Mouse (Mus musculus) forebrain, embryonic 10.5 days (tissue): ENCODE measurements at regions not wholly inside any gene's neighbourhood (a gene's known extent, or its start where the extent isn't known, plus 50 kb on each side); places are given as distances from the start of the nearest gene placed in this dataset.
"Not testable (repeated sequence)": the region's sequence is repeated elsewhere in the genome, so short reads cannot be mapped to it uniquely, and the experiment has no call there.

Source experiments
- DNase-seq: peaks from one replicate; pipeline ENCODE4 v3.0.0-alpha.2; 2017; ENCODE audit warnings: low spot score; ENCODE audit errors: extremely low spot score
- H3K27ac ChIP-seq: fragments of 300-500 bp; sonication (generic); 2 replicates; pipeline ENCODE4 v1.5.1; 2016; ENCODE audit warnings: mild to moderate bottlenecking
- H3K27me3 ChIP-seq: fragments of 300-500 bp; sonication (generic); 2 replicates; pipeline ENCODE4 v1.6.1; 2016; ENCODE audit warnings: mild to moderate bottlenecking; ENCODE audit not compliant: poor library complexity, severe bottlenecking
- H3K36me3 ChIP-seq: fragments of 300-500 bp; sonication (generic); replicated peaks from 2 replicates; pipeline ENCODE4 v1.6.1; 2016; ENCODE audit warnings: mild to moderate bottlenecking, moderate library complexity
- H3K4me1 ChIP-seq: fragments of 300-500 bp; sonication (generic); 2 replicates; pipeline ENCODE4 v1.6.1; 2016
- H3K4me3 ChIP-seq: fragments of 300-500 bp; sonication (generic); 2 replicates; pipeline ENCODE4 v1.5.1; 2016; ENCODE audit warnings: mild to moderate bottlenecking, moderate library complexity
- H3K9me3 ChIP-seq: fragments of 300-500 bp; sonication (generic); 2 replicates; pipeline ENCODE4 v1.6.1; 2016; ENCODE audit warnings: mild to moderate bottlenecking, moderate library complexity
- WGBS: fragments of 180-500 bp; shearing (Covaris S2); methylation state at CpG from one replicate; pipeline ENCODE4 v1.1.7; 2016; 5-methylcytosine and 5-hydroxymethylcytosine counted together

- H3K9me3 ChIP-seq: no peaks in the 10 kb centered on the region
- no peaks in the 10 kb centered on the region for H3K4me1 ChIP-seq
- H3K36me3 ChIP-seq: no peaks in the 10 kb centered on the region
- no peak for DNase-seq
- H3K27me3 ChIP-seq: no peaks in the 10 kb centered on the region
- WGBS: 91% methylated on average over 8 of the region's 8 CpGs
- no peak overlapping the region for H3K4me3 ChIP-seq
- H3K27ac ChIP-seq: no peak overlapping the region
Observed at GRCm38 (mm10) chr17:52351293-52351692, 251.2 kb upstream of the Kcnh8 start.

- H3K4me1 ChIP-seq: no peaks in the 10 kb centered on the region
- no peaks in the 10 kb centered on the region for H3K9me3 ChIP-seq
- H3K4me3 ChIP-seq: no peak overlapping the region
- H3K27ac ChIP-seq: no peak overlapping the region
- no peaks in the 10 kb centered on the region for H3K36me3 ChIP-seq
- DNase-seq: no peak
- H3K27me3 ChIP-seq: no peaks in the 10 kb centered on the region
Observed at GRCm38 (mm10) chr17:52350696-52351095, 251.8 kb upstream of the Kcnh8 start.

- Histone ChIP-seq H3K27ac (no peak overlapping the region), H3K4me3 (no peak overlapping the region), H3K36me3 (no peaks in the 10 kb centered on the region), H3K9me3 (no peaks in the 10 kb centered on the region), H3K4me1 (no peaks in the 10 kb centered on the region), H3K27me3 (no peaks in the 10 kb centered on the region)
- no peak for DNase-seq
- WGBS: 76% methylated on average over 5 of the region's 5 CpGs
Observed at GRCm38 (mm10) chr17:52349872-52350271, 252.6 kb upstream of the Kcnh8 start.

GRCm38 (mm10) chr17:52348481-52349083 lies 253.9 kb upstream of the Kcnh8 start:
- Histone ChIP-seq H3K27ac (no peak overlapping the region), H3K9me3 (no peaks in the 10 kb centered on the region), H3K36me3 (no peaks in the 10 kb centered on the region), H3K4me3 (no peak overlapping the region), H3K4me1 (no peaks in the 10 kb centered on the region), H3K27me3 (no peaks in the 10 kb centered on the region)
- DNase-seq: no peak
- WGBS: 71% methylated on average over 8 of the region's 8 CpGs

GRCm38 (mm10) chr17:52320586-52320985 lies 281.9 kb upstream of the Kcnh8 start:
- DNase-seq: no peak
- 94% methylated on average over 1 of the region's 1 CpGs for WGBS
- no peaks in the 10 kb centered on the region for H3K27me3 ChIP-seq
- H3K4me3 ChIP-seq: no peak overlapping the region
- no peaks in the 10 kb centered on the region for H3K36me3 ChIP-seq
- no peaks in the 10 kb centered on the region for H3K4me1 ChIP-seq
- H3K27ac ChIP-seq: no peak overlapping the region
- no peaks in the 10 kb centered on the region for H3K9me3 ChIP-seq

GRCm38 (mm10) chr17:52316976-52317375 lies 285.5 kb upstream of the Kcnh8 start:
- WGBS: 87% methylated on average over 3 of the region's 3 CpGs
- H3K4me3 ChIP-seq: no peak overlapping the region
- H3K4me1 ChIP-seq: no peaks in the 10 kb centered on the region
- no peaks in the 10 kb centered on the region for H3K27me3 ChIP-seq
- H3K27ac ChIP-seq: no peak overlapping the region
- no peak for DNase-seq
- no peaks in the 10 kb centered on the region for H3K36me3 ChIP-seq
- no peaks in the 10 kb centered on the region for H3K9me3 ChIP-seq

- 97% methylated on average over 2 of the region's 2 CpGs for WGBS
- Histone ChIP-seq H3K27me3 (no peaks in the 10 kb centered on the region), H3K9me3 (no peaks in the 10 kb centered on the region), H3K4me1 (no peaks in the 10 kb centered on the region), H3K27ac (no peak overlapping the region), H3K4me3 (no peak overlapping the region), H3K36me3 (no peaks in the 10 kb centered on the region)
- DNase-seq: no peak
Observed at GRCm38 (mm10) chr17:52315879-52316278, 286.6 kb upstream of the Kcnh8 start.

- H3K4me1 ChIP-seq, DNase-seq, H3K4me3 ChIP-seq, H3K9me3 ChIP-seq, H3K36me3 ChIP-seq, H3K27me3 ChIP-seq, H3K27ac ChIP-seq: not testable (repeated sequence)
- WGBS: 62% methylated on average over 2 of the region's 2 CpGs
Observed at GRCm38 (mm10) chr17:52315456-52315855, 287.1 kb upstream of the Kcnh8 start.

- Histone ChIP-seq H3K9me3 (no peaks in the 10 kb centered on the region), H3K27ac (no peak overlapping the region), H3K27me3 (no peaks in the 10 kb centered on the region), H3K4me1 (peaks cover 8% of the 10 kb centered on the region; the same call in 1 of the 2 replicates), H3K36me3 (no peaks in the 10 kb centered on the region), H3K4me3 (no peak overlapping the region)
- 96% methylated on average over 1 of the region's 1 CpGs for WGBS
- DNase-seq: no peak
Observed at GRCm38 (mm10) chr17:52312043-52312442, 290.5 kb upstream of the Kcnh8 start.

GRCm38 (mm10) chr17:52308789-52309188 lies 293.7 kb upstream of the Kcnh8 start:
- no peaks in the 10 kb centered on the region for H3K27me3 ChIP-seq
- 87% methylated on average over 5 of the region's 5 CpGs for WGBS
- DNase-seq: no peak
- H3K4me1 ChIP-seq: peaks cover 8% of the 10 kb centered on the region; the same call in 1 of the 2 replicates
- H3K4me3 ChIP-seq: no peak overlapping the region
- no peaks in the 10 kb centered on the region for H3K36me3 ChIP-seq
- no peaks in the 10 kb centered on the region for H3K9me3 ChIP-seq
- H3K27ac ChIP-seq: no peak overlapping the region

GRCm38 (mm10) chr17:52304133-52304532 lies 298.4 kb upstream of the Kcnh8 start:
- Histone ChIP-seq H3K27me3 (no peaks in the 10 kb centered on the region), H3K4me1 (peaks cover 8% of the 10 kb centered on the region; the same call in 1 of the 2 replicates), H3K9me3 (no peaks in the 10 kb centered on the region), H3K4me3 (no peak overlapping the region), H3K27ac (no peak overlapping the region), H3K36me3 (no peaks in the 10 kb centered on the region)
- 75% methylated on average over 4 of the region's 4 CpGs for WGBS
- DNase-seq: no peak

GRCm38 (mm10) chr17:52303320-52303719 lies 299.2 kb upstream of the Kcnh8 start:
- Histone ChIP-seq H3K9me3 (no peaks in the 10 kb centered on the region), H3K27me3 (no peaks in the 10 kb centered on the region)
- WGBS: 95% methylated on average over 4 of the region's 4 CpGs

GRCm38 (mm10) chr17:52299769-52300168 lies 302.7 kb upstream of the Kcnh8 start:
- WGBS: 94% methylated on average over 4 of the region's 4 CpGs
- H3K36me3 ChIP-seq: no peaks in the 10 kb centered on the region
- no peak overlapping the region for H3K27ac ChIP-seq
- H3K4me3 ChIP-seq: no peak overlapping the region
- no peaks in the 10 kb centered on the region for H3K9me3 ChIP-seq
- no peak for DNase-seq
- no peaks in the 10 kb centered on the region for H3K4me1 ChIP-seq
- no peaks in the 10 kb centered on the region for H3K27me3 ChIP-seq

More at GRCm38 (mm10) chr17:52303320-52303719, 299.2 kb upstream of the Kcnh8 start:
- Histone ChIP-seq H3K4me1 (peaks cover 3% of the 10 kb centered on the region; the same call in 1 of the 2 replicates), H3K36me3 (no peaks in the 10 kb centered on the region), H3K27ac (no peak overlapping the region), H3K4me3 (no peak overlapping the region)
- DNase-seq: no peak

- Histone ChIP-seq H3K4me3 (no peak overlapping the region), H3K36me3 (no peaks in the 10 kb centered on the region), H3K27ac (no peak overlapping the region), H3K4me1 (no peaks in the 10 kb centered on the region), H3K27me3 (no peaks in the 10 kb centered on the region), H3K9me3 (no peaks in the 10 kb centered on the region)
- 87% methylated on average over 2 of the region's 2 CpGs for WGBS
- no peak for DNase-seq
Observed at GRCm38 (mm10) chr17:52285392-52285791, 317.1 kb upstream of the Kcnh8 start.
